Mouse (Mus musculus) cortical plate, adult 2 months (tissue): ENCODE measurements at regions not wholly inside any gene's neighbourhood (a gene's known extent, or its start where the extent isn't known, plus 50 kb on each side); places are given as distances from the start of the nearest gene placed in this dataset.

Experiments
- CTCF ChIP-seq: fragments of 200-500 bp; IDR thresholded peaks from 2 replicates; pipeline ENCODE4 v1.5.1; 2011; ENCODE audit warnings: mild to moderate bottlenecking, control low read depth, low read length; ENCODE audit not compliant: insufficient read depth; ENCODE audit errors: extremely low read depth
- POLR2A ChIP-seq: fragments of 200-500 bp; IDR thresholded peaks from 2 replicates; pipeline ENCODE4 v1.6.1; 2011; ENCODE audit warnings: mild to moderate bottlenecking, low read length, control low read depth; ENCODE audit not compliant: insufficient read depth; ENCODE audit errors: extremely low read depth

DNA sequence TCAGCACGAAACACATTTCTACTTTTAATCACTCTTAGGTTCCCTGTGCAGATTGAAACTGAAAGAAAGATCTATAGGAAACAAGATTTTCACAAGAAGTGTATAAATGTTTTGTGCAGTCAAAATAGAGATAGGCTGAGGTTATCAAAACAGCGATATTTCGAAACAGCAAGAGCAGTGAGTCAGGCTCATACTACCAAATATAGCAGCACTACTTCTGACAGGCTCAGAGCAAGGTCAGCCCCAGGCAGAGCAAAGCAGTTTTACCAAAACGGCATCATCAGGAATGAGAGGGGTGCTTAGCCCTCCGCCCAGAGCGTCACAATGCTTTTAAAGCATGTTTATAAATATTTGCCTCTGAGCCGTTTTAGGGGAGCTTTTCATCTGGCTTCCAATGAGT, 133.4 kb upstream of the Gls start:
- TF ChIP-seq CTCF (no peak), POLR2A (no peak)
